Mouse (Mus musculus) midbrain, embryonic 12.5 days (tissue): Measurements from ENCODE around the gene Luc7l. TPM values are rescaled to one million over a fixed set of nuclear protein-coding genes. Genes with fewer than 3 reads are reported as not detected.

Experiments used
- ATAC-seq: fragments of 200-750 bp; cut with Nextera tagmentation; 2 replicates; pipeline ENCODE4 v1.8.0; 2017; ENCODE audit warnings: low read depth, moderate TSS enrichment, moderate library complexity; ENCODE audit not compliant: low FRiP score
- H3K27ac ChIP-seq: fragments of 300-500 bp; sonication (generic); replicated peaks from 2 replicates; pipeline ENCODE4 v1.5.1; 2016; ENCODE audit warnings: mild to moderate bottlenecking
- H3K27me3 ChIP-seq: fragments of 300-500 bp; sonication (generic); 2 replicates; pipeline ENCODE4 v1.6.1; 2016; ENCODE audit warnings: mild to moderate bottlenecking
- H3K36me3 ChIP-seq: fragments of 300-500 bp; sonication (generic); 2 replicates; pipeline ENCODE4 v1.6.1; 2016
- H3K4me1 ChIP-seq: fragments of 300-500 bp; sonication (generic); 2 replicates; pipeline ENCODE4 v1.6.1; 2016
- H3K4me2 ChIP-seq: fragments of 300-500 bp; sonication (generic); replicated peaks from 2 replicates; pipeline ENCODE4 v1.6.1; 2016; ENCODE audit warnings: mild to moderate bottlenecking, moderate library complexity
- H3K4me3 ChIP-seq: fragments of 300-500 bp; sonication (generic); 2 replicates; pipeline ENCODE4 v1.5.1; 2016; ENCODE audit warnings: mild to moderate bottlenecking
- H3K9ac ChIP-seq: fragments of 300-500 bp; sonication (generic); replicated peaks from 2 replicates; pipeline ENCODE4 v1.6.1; 2016; ENCODE audit warnings: mild to moderate bottlenecking, moderate library complexity
- H3K9me3 ChIP-seq: fragments of 300-500 bp; sonication (generic); 2 replicates; pipeline ENCODE4 v1.6.1; 2016; ENCODE audit warnings: mild to moderate bottlenecking
- WGBS: fragments of 180-500 bp; shearing (Covaris S2); methylation state at CpG from one replicate; pipeline ENCODE4 v1.1.7; 2016; 5-methylcytosine and 5-hydroxymethylcytosine counted together
- polyA plus RNA-seq: library from polyadenylated mRNA; unstranded; fragments of >200 nt; fragmentation: Nextera tagmentation; extraction: Ambion mirVana; gene quantifications from 2 replicates; pipeline ENCODE4 v1.2.1, GENCODE M21; 2016

Gene Luc7l
- polyA plus RNA-seq, 1 experiment from 2014 or later: 140 TPM

GRCm38 (mm10) chr17:26234386-26234785 lies 18.3 kb upstream of the Luc7l start:
- H3K4me1 ChIP-seq: peaks cover 12% of the 10 kb centered on the region; the same call in 1 of the 2 replicates
- WGBS: 92% methylated on average over 8 of the region's 8 CpGs
- ATAC-seq: no peak

GRCm38 (mm10) chr17:26235077-26235815 lies 17.4 kb upstream of the Luc7l start:
- Histone ChIP-seq H3K4me3 (no peak overlapping the region), H3K27ac (peak overlapping the region; percentile 32), H3K27me3 (no peaks in the 10 kb centered on the region), H3K4me2 (no peak overlapping the region), H3K9me3 (no peaks in the 10 kb centered on the region), H3K36me3 (no peaks in the 10 kb centered on the region), H3K4me1 (peaks cover 12% of the 10 kb centered on the region; the same call in 1 of the 2 replicates), H3K9ac (no peak overlapping the region)
- ATAC-seq: no peak
- WGBS: 69% methylated on average over 13 of the region's 13 CpGs

More at GRCm38 (mm10) chr17:26234386-26234785, 18.3 kb upstream of the Luc7l start:
- Histone ChIP-seq H3K4me3 (no peak overlapping the region), H3K27me3 (no peaks in the 10 kb centered on the region), H3K36me3 (no peaks in the 10 kb centered on the region), H3K9me3 (no peaks in the 10 kb centered on the region), H3K9ac (no peak overlapping the region), H3K27ac (no peak overlapping the region), H3K4me2 (no peak overlapping the region)

- H3K4me1 ChIP-seq: peaks cover 17% of the 10 kb centered on the region
- H3K36me3 ChIP-seq: no peaks in the 10 kb centered on the region
- H3K9ac ChIP-seq: no peak overlapping the region
- H3K4me3 ChIP-seq: no peak overlapping the region
- H3K27me3 ChIP-seq: no peaks in the 10 kb centered on the region
- H3K9me3 ChIP-seq: no peaks in the 10 kb centered on the region
- H3K27ac ChIP-seq: no peak overlapping the region
- WGBS: 92% methylated on average over 10 of the region's 10 CpGs
- no peak for ATAC-seq
- H3K4me2 ChIP-seq: no peak overlapping the region
Observed at GRCm38 (mm10) chr17:26237667-26238066, 15.0 kb upstream of the Luc7l start.

GRCm38 (mm10) chr17:26239551-26239950 lies 13.1 kb upstream of the Luc7l start:
- WGBS: 67% methylated on average over 2 of the region's 2 CpGs
- no peak overlapping the region for H3K27ac ChIP-seq
- no peaks in the 10 kb centered on the region for H3K27me3 ChIP-seq
- H3K36me3 ChIP-seq: no peaks in the 10 kb centered on the region
- no peak for ATAC-seq
- no peaks in the 10 kb centered on the region for H3K9me3 ChIP-seq
- no peak overlapping the region for H3K9ac ChIP-seq
- H3K4me2 ChIP-seq: no peak overlapping the region
- peaks cover 27% of the 10 kb centered on the region for H3K4me1 ChIP-seq
- H3K4me3 ChIP-seq: no peak overlapping the region

- no peaks in the 10 kb centered on the region for H3K36me3 ChIP-seq
- no peak overlapping the region for H3K27ac ChIP-seq
- ATAC-seq: no peak
- H3K4me1 ChIP-seq: peaks cover 24% of the 10 kb centered on the region
- H3K4me2 ChIP-seq: no peak overlapping the region
- H3K4me3 ChIP-seq: no peak overlapping the region
- 85% methylated on average over 6 of the region's 6 CpGs for WGBS
- no peaks in the 10 kb centered on the region for H3K9me3 ChIP-seq
- H3K27me3 ChIP-seq: no peaks in the 10 kb centered on the region
- no peak overlapping the region for H3K9ac ChIP-seq
Observed at GRCm38 (mm10) chr17:26240120-26240790, 12.4 kb upstream of the Luc7l start.

GRCm38 (mm10) chr17:26240990-26241389 lies 11.7 kb upstream of the Luc7l start:
- Histone ChIP-seq H3K27me3 (no peaks in the 10 kb centered on the region), H3K9ac (no peak overlapping the region), H3K27ac (no peak overlapping the region), H3K4me2 (no peak overlapping the region), H3K4me3 (no peak overlapping the region), H3K4me1 (peaks cover 17% of the 10 kb centered on the region), H3K9me3 (no peaks in the 10 kb centered on the region), H3K36me3 (no peaks in the 10 kb centered on the region)
- 81% methylated on average over 6 of the region's 6 CpGs for WGBS
- ATAC-seq: no peak

GRCm38 (mm10) chr17:26243471-26244100 lies 9.1 kb upstream of the Luc7l start:
- Histone ChIP-seq H3K9ac (peak overlapping the region; percentile 60), H3K36me3 (no peaks in the 10 kb centered on the region), H3K4me3 (peak overlapping the region; percentile 67), H3K4me2 (peak overlapping the region; percentile 65), H3K9me3 (no peaks in the 10 kb centered on the region), H3K27me3 (no peaks in the 10 kb centered on the region), H3K4me1 (peaks cover 15% of the 10 kb centered on the region), H3K27ac (peak overlapping the region; percentile 56)
- under 1% methylated on average over 32 of the region's 32 CpGs for WGBS
- ATAC-seq: peak; percentile 84

GRCm38 (mm10) chr17:26244101-26244841 lies 8.4 kb upstream of the Luc7l start, which contains the start of gene Fam234a:
TSS of gene Fam234a (minus strand) at chr17:26244242.
- Histone ChIP-seq H3K9me3 (no peaks in the 10 kb centered on the region), H3K4me3 (peak within 1 kb of the TSS; percentile 67), H3K4me1 (peaks cover 15% of the 10 kb centered on the region), H3K27ac (peak within 1 kb of the TSS; percentile 76), H3K9ac (peak within 1 kb of the TSS; percentile 60), H3K4me2 (peak within 1 kb of the TSS; percentile 65), H3K36me3 (no peaks in the 10 kb centered on the region), H3K27me3 (no peaks in the 10 kb centered on the region)
- ATAC-seq: peak; percentile 98
- 7% methylated on average over 33 of the region's 33 CpGs for WGBS

GRCm38 (mm10) chr17:26251886-26252538 lies 684 bp upstream of the Luc7l start:
- peaks cover 9% of the 10 kb centered on the region for H3K36me3 ChIP-seq
- peak overlapping the region; percentile 98; the same call in 1 of the 2 replicates for H3K4me3 ChIP-seq
- no peak overlapping the region for H3K9ac ChIP-seq
- 46% methylated on average over 4 of the region's 4 CpGs for WGBS
- peaks cover 13% of the 10 kb centered on the region for H3K4me1 ChIP-seq
- H3K4me2 ChIP-seq: peak overlapping the region; percentile 58
- H3K9me3 ChIP-seq: no peaks in the 10 kb centered on the region
- peak overlapping the region; percentile 99 for H3K27ac ChIP-seq
- no peak for ATAC-seq
- no peaks in the 10 kb centered on the region for H3K27me3 ChIP-seq

GRCm38 (mm10) chr17:26253399-26253798 lies 703 bp downstream of the Luc7l start:
- peak overlapping the region; percentile 98 for H3K4me3 ChIP-seq
- H3K27ac ChIP-seq: peak overlapping the region; percentile 99
- 0 out of 2 replicates have a peak, but pooled peaks have one; percentile 24 for ATAC-seq
- peaks cover 23% of the 10 kb centered on the region for H3K36me3 ChIP-seq
- H3K9ac ChIP-seq: peak overlapping the region; percentile 98
- H3K27me3 ChIP-seq: no peaks in the 10 kb centered on the region
- peaks cover 13% of the 10 kb centered on the region for H3K4me1 ChIP-seq
- no peaks in the 10 kb centered on the region for H3K9me3 ChIP-seq
- peak overlapping the region; percentile 58 for H3K4me2 ChIP-seq
- WGBS: under 1% methylated on average over 24 of the region's 24 CpGs

GRCm38 (mm10) chr17:26255313-26255712 lies 2.6 kb downstream of the Luc7l start:
- Histone ChIP-seq H3K4me1 (peaks cover 13% of the 10 kb centered on the region), H3K36me3 (peaks cover 40% of the 10 kb centered on the region), H3K9me3 (no peaks in the 10 kb centered on the region), H3K4me2 (no peak overlapping the region), H3K4me3 (no peak overlapping the region), H3K27ac (no peak overlapping the region), H3K27me3 (no peaks in the 10 kb centered on the region), H3K9ac (no peak overlapping the region)
- ATAC-seq: no peak
- WGBS: 89% methylated on average over 7 of the region's 7 CpGs
